Mouse (Mus musculus) MEL (cell line): ENCODE measurements at regions not wholly inside any gene's neighbourhood (a gene's known extent, or its start where the extent isn't known, plus 50 kb on each side); places are given as distances from the start of the nearest gene placed in this dataset.

Experiments
- DNase-seq: peaks from one replicate; pipeline ENCODE4 v3.0.0; 2011; ENCODE audit warnings: low read depth, low spot score
- H3K27ac ChIP-seq: 2 replicates; pipeline ENCODE4 v1.5.1; 2012; ENCODE audit warnings: low read depth, mild to moderate bottlenecking, control low read depth, low read length, moderate library complexity; ENCODE audit not compliant: control insufficient read depth
- H3K27me3 ChIP-seq, 2 experiments: fragments of 150-350 bp in 1 of 2; sonication (generic) in 1 of 2; 2 replicates each; pipeline ENCODE4 v1.6.1; 2012; ENCODE audit warnings: low read length in 2 of 2, mild to moderate bottlenecking in 2 of 2, improper control_type of control experiment in 1 of 2, moderate library complexity in 1 of 2; ENCODE audit not compliant: insufficient read depth in 2 of 2, control insufficient read depth in 1 of 2
- H3K36me3 ChIP-seq, 2 experiments: 2 replicates each; pipeline ENCODE4 v1.6.1; 2012 to 2014; ENCODE audit warnings: low read length in 2 of 2, improper control_type of control experiment in 1 of 2, inconsistent platforms in 1 of 2, mild to moderate bottlenecking in 1 of 2; ENCODE audit not compliant: insufficient read depth in 2 of 2, control insufficient read depth in 1 of 2
- H3K4me1 ChIP-seq, 2 experiments: fragments of 150-350 bp in 1 of 2; sonication (generic) in 1 of 2; 2 replicates each; pipeline ENCODE4 v1.6.1; 2012; ENCODE audit warnings: low read length in 2 of 2, improper control_type of control experiment in 1 of 2, mild to moderate bottlenecking in 1 of 2; ENCODE audit not compliant: insufficient read depth in 2 of 2, control insufficient read depth in 1 of 2
- H3K4me3 ChIP-seq, 2 experiments: fragments of 150-350 bp in 1 of 2; sonication (generic) in 1 of 2; 2 replicates each; pipeline ENCODE4 v1.5.1; 2012; ENCODE audit warnings: low read depth in 2 of 2, low read length in 2 of 2, mild to moderate bottlenecking in 2 of 2, moderate library complexity in 2 of 2, control low read depth in 1 of 2, improper control_type of control experiment in 1 of 2; ENCODE audit not compliant: control insufficient read depth in 1 of 2, insufficient read depth in 1 of 2
- H3K79me2 ChIP-seq: 2 replicates; pipeline ENCODE4 v1.6.1; 2012; ENCODE audit warnings: mild to moderate bottlenecking, low read length, moderate library complexity; ENCODE audit not compliant: control insufficient read depth, poor library complexity, insufficient read depth
- H3K9ac ChIP-seq: 2 replicates; pipeline ENCODE4 v1.6.1; 2012; ENCODE audit warnings: low read depth, mild to moderate bottlenecking, control low read depth, low read length, moderate library complexity; ENCODE audit not compliant: control insufficient read depth, poor library complexity, severe bottlenecking
- H3K9me3 ChIP-seq: fragments of 150-350 bp; sonication (generic); replicated peaks from 2 replicates; pipeline ENCODE4 v1.6.1; 2012; ENCODE audit warnings: mild to moderate bottlenecking, low read length, improper control_type of control experiment, moderate library complexity; ENCODE audit not compliant: insufficient read depth
- CHD2 ChIP-seq: IDR thresholded peaks from 2 replicates; pipeline ENCODE4 v1.6.1; 2011; ENCODE audit warnings: low read length, improper control_type of control experiment
- ELF1 ChIP-seq: IDR thresholded peaks from 2 replicates; pipeline ENCODE4 v1.6.1; 2014; ENCODE audit warnings: low read depth, mild to moderate bottlenecking, inconsistent platforms, low read length, improper control_type of control experiment, moderate library complexity
- MYB ChIP-seq: IDR thresholded peaks from 2 replicates; pipeline ENCODE4 v1.6.1; 2011; ENCODE audit warnings: mild to moderate bottlenecking, low read depth, low read length, improper control_type of control experiment
- POLR2AphosphoS5 ChIP-seq: IDR thresholded peaks from 2 replicates; pipeline ENCODE4 v1.6.1; 2012; ENCODE audit warnings: low read depth, borderline replicate concordance, mild to moderate bottlenecking, inconsistent platforms, low read length, moderate library complexity, mixed read lengths
- USF2 ChIP-seq, 2 experiments: IDR thresholded peaks; 2 replicates each; pipeline ENCODE4 v1.6.1; 2011 to 2012; ENCODE audit warnings: improper control_type of control experiment in 2 of 2, low read length in 2 of 2, borderline replicate concordance in 1 of 2, inconsistent platforms in 1 of 2, low read depth in 1 of 2, mild to moderate bottlenecking in 1 of 2; ENCODE audit not compliant: insufficient read depth in 1 of 2

DNA sequence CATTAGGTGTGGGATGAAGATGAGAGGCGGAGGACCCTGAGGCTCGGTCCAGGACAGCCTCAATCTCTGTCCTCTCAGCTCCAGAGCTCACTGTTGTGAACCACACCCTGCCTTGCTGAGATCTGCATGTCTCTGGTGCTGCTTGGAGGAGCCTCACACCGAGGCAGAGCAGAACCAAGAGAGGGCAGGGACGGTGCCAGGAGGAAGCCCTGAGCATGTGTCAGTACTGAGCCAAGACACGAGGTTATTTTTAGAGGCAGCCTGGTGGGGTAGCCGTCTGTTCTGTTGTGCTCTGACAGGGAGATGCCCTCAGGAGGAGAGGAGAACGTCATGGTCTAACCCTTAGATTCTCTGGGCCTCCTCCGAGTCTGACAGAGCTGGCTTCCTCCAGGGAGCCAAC is 50.3 kb upstream of the Tle3 start:
- DNase-seq = no peak
- Histone ChIP-seq H3K79me2 (no peaks in the 10 kb centered on the region), H3K9ac (no peak overlapping the region), H3K4me1 (peaks cover 8 to 42% of the 10 kb centered on the region in 2 experiments; a peak in 3 of 4 replicates), H3K36me3 (peaks cover 0 to 19% of the 10 kb centered on the region in 2 experiments; a peak in 2 of 4 replicates), H3K27ac (no peak overlapping the region), H3K27me3 (no peaks in the 10 kb centered on the region), H3K9me3 (no peaks in the 10 kb centered on the region), H3K4me3 (no peak overlapping the region)
- no peak for TF ChIP-seq USF2 (IDR thresholded peaks at IDR 0.05; ENCODE audit: borderline replicate concordance in 1 of 2, insufficient read depth in 1 of 2, low read depth in 1 of 2, low read length in 2 of 2)
- TF ChIP-seq ELF1 = no peak
- TF ChIP-seq MYB = no peak

DNA sequence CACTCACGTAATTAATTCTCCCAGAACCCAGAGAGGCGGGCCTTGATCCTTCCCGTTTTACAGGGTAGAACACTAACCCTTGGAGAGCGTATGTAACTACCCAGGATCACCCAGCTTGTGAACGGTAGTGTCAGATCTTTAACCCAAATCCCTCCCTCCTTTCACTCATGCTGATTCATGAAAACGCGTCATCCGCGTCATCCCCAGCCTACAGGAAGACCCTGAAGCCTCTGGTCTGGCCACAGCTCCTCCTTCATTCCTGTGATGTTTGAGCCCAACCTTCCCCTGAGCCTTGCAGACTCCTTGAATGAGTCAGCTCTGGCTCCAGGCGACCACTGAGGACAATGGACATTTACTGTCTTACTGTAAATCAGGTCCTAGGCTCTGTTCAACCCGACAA is 49.8 kb upstream of the Tle3 start:
- H3K36me3 ChIP-seq = peaks cover 0 to 19% of the 10 kb centered on the region in 2 experiments; a peak in 2 of 4 replicates
- no peak overlapping the region for H3K27ac ChIP-seq
- H3K4me1 ChIP-seq = peaks cover 8 to 45% of the 10 kb centered on the region in 2 experiments; a peak in 3 of 4 replicates
- H3K27me3 ChIP-seq = no peaks in the 10 kb centered on the region
- H3K4me3 ChIP-seq = no peak overlapping the region
- H3K9ac ChIP-seq = no peak overlapping the region
- no peaks in the 10 kb centered on the region for H3K79me2 ChIP-seq
- no peaks in the 10 kb centered on the region for H3K9me3 ChIP-seq
- no peak for DNase-seq
- TF ChIP-seq CHD2 (no peak), POLR2AphosphoS5 (no peak)
